Mouse (Mus musculus) CH12.LX (cell line): ENCODE data around the gene Myo1g. TPM values are rescaled to one million over a fixed set of nuclear protein-coding genes. Genes with fewer than 3 reads are reported as not detected.

Experiments
- DNase-seq: peaks from one replicate; pipeline ENCODE4 v3.0.0-alpha.2; 2013; ENCODE audit errors: extremely low read depth
- H3K27ac ChIP-seq: 2 replicates; pipeline ENCODE4 v1.5.1; 2012; ENCODE audit warnings: low read depth, mild to moderate bottlenecking, control low read depth, moderate library complexity; ENCODE audit not compliant: insufficient read depth
- H3K27me3 ChIP-seq: replicated peaks from 2 replicates; pipeline ENCODE3; 2012; ENCODE audit warnings: inconsistent platforms
- H3K36me3 ChIP-seq, 2 experiments: replicated peaks in 1 of 2; 2 replicates each; pipeline versions ENCODE3 to v1.6.1; 2012; ENCODE audit warnings: inconsistent platforms in 1 of 2, low read length in 1 of 2, mild to moderate bottlenecking in 1 of 2, mixed read lengths in 1 of 2, moderate library complexity in 1 of 2; ENCODE audit not compliant: control insufficient read depth in 1 of 2, insufficient read depth in 1 of 2
- H3K4me1 ChIP-seq, 2 experiments: 2 replicates each; pipeline ENCODE4 v1.6.1; 2012; ENCODE audit warnings: inconsistent platforms in 1 of 2, moderate library complexity in 1 of 2; ENCODE audit not compliant: insufficient read depth in 2 of 2, control insufficient read depth in 1 of 2
- H3K4me2 ChIP-seq: 2 replicates; pipeline ENCODE4 v1.6.1; 2012; ENCODE audit warnings: low read depth, mild to moderate bottlenecking, control low read depth; ENCODE audit not compliant: poor library complexity, insufficient read depth, severe bottlenecking
- H3K4me3 ChIP-seq, 3 experiments: fragments of 150-350 bp in 1 of 3; sonication (generic) in 1 of 3; replicated peaks in 1 of 3; 2 replicates each; pipeline versions ENCODE3 to v1.5.1; 2011 to 2012; ENCODE audit warnings: low read depth in 2 of 3, low read length in 2 of 3, mild to moderate bottlenecking in 2 of 3, moderate library complexity in 2 of 3, control low read depth in 1 of 3, improper control_type of control experiment in 1 of 3, inconsistent platforms in 1 of 3, mixed read lengths in 1 of 3; ENCODE audit not compliant: poor library complexity in 1 of 3
- H3K79me2 ChIP-seq: replicated peaks from 2 replicates; pipeline ENCODE4 v1.6.1; 2012; ENCODE audit warnings: mild to moderate bottlenecking, moderate library complexity; ENCODE audit not compliant: control insufficient read depth, poor library complexity, insufficient read depth, severe bottlenecking; ENCODE audit errors: extremely low read depth
- H3K9ac ChIP-seq: 2 replicates; pipeline ENCODE4 v1.6.1; 2012; ENCODE audit warnings: low read depth, mild to moderate bottlenecking, control low read depth, moderate library complexity; ENCODE audit not compliant: insufficient read depth
- H3K9me3 ChIP-seq: replicated peaks from 2 replicates; pipeline ENCODE3; 2012; ENCODE audit warnings: low read length, inconsistent platforms, mixed read lengths
- BHLHE40 ChIP-seq: IDR thresholded peaks from 2 replicates; pipeline ENCODE4 v1.6.1; 2011; ENCODE audit warnings: mild to moderate bottlenecking, low read depth, low read length, improper control_type of control experiment
- CHD1 ChIP-seq: IDR thresholded peaks from 2 replicates; pipeline ENCODE4 v1.6.1; 2012; ENCODE audit warnings: low read depth, low read length, improper control_type of control experiment, inconsistent platforms
- CHD2 ChIP-seq: IDR thresholded peaks from 2 replicates; pipeline ENCODE4 v1.6.1; 2011; ENCODE audit warnings: low read length, improper control_type of control experiment
- CTCF ChIP-seq, 2 experiments: IDR thresholded peaks in 1 of 2; conservative IDR thresholded peaks in 1 of 2; 2 replicates each; pipeline ENCODE4 v1.5.1; 2011 to 2012; ENCODE audit warnings: low read depth in 2 of 2, low read length in 2 of 2, improper control_type of control experiment in 1 of 2, inconsistent platforms in 1 of 2, mild to moderate bottlenecking in 1 of 2, moderate library complexity in 1 of 2
- E2F4 ChIP-seq: IDR thresholded peaks from 2 replicates; pipeline ENCODE4 v1.6.1; 2011; ENCODE audit warnings: low read depth, low read length, improper control_type of control experiment; ENCODE audit not compliant: insufficient replicate concordance
- ELF1 ChIP-seq: IDR thresholded peaks from 2 replicates; pipeline ENCODE4 v1.6.1; 2014; ENCODE audit warnings: low read depth, mild to moderate bottlenecking, inconsistent platforms, low read length, improper control_type of control experiment
- EP300 ChIP-seq: IDR thresholded peaks from 2 replicates; pipeline ENCODE4 v1.6.1; 2011; ENCODE audit warnings: low read length, improper control_type of control experiment
- ETS1 ChIP-seq: conservative IDR thresholded peaks from 2 replicates; pipeline ENCODE4 v1.6.1; 2012; ENCODE audit warnings: low read depth, mild to moderate bottlenecking, inconsistent platforms, low read length, improper control_type of control experiment, moderate library complexity
- GABPA ChIP-seq: IDR thresholded peaks from 2 replicates; pipeline ENCODE4 v1.6.1; 2012; ENCODE audit warnings: low read depth, low read length, improper control_type of control experiment, inconsistent platforms; ENCODE audit not compliant: insufficient replicate concordance
- HCFC1 ChIP-seq: IDR thresholded peaks from 2 replicates; pipeline ENCODE4 v1.6.1; 2012; ENCODE audit warnings: low read depth, mild to moderate bottlenecking, inconsistent platforms, low read length, improper control_type of control experiment
- IRF4 ChIP-seq: IDR thresholded peaks from 2 replicates; pipeline ENCODE4 v1.6.1; 2014; ENCODE audit warnings: low read depth, mild to moderate bottlenecking, inconsistent platforms, low read length, improper control_type of control experiment
- JUN ChIP-seq: IDR thresholded peaks from 2 replicates; pipeline ENCODE4 v1.6.1; 2011; ENCODE audit warnings: low read depth, mild to moderate bottlenecking, low read length, improper control_type of control experiment, moderate library complexity; ENCODE audit not compliant: insufficient read depth
- JUND ChIP-seq: conservative IDR thresholded peaks from 2 replicates; pipeline ENCODE4 v1.6.1; 2011; ENCODE audit warnings: low read depth, low read length, improper control_type of control experiment
- KAT2A ChIP-seq: IDR thresholded peaks from 2 replicates; pipeline ENCODE4 v1.6.1; 2012; ENCODE audit warnings: low read length, improper control_type of control experiment, inconsistent platforms; ENCODE audit not compliant: insufficient replicate concordance
- MAFK ChIP-seq: IDR thresholded peaks from 2 replicates; pipeline ENCODE4 v1.6.1; 2011; ENCODE audit warnings: low read length, improper control_type of control experiment; ENCODE audit not compliant: insufficient replicate concordance
- MAX ChIP-seq: IDR thresholded peaks from 2 replicates; pipeline ENCODE4 v1.6.1; 2011; ENCODE audit warnings: low read length, improper control_type of control experiment
- MAZ ChIP-seq: IDR thresholded peaks from 2 replicates; pipeline ENCODE4 v1.6.1; 2012; ENCODE audit warnings: low read depth, mild to moderate bottlenecking, inconsistent platforms, low read length, improper control_type of control experiment, moderate library complexity
- MEF2A ChIP-seq: IDR thresholded peaks from 2 replicates; pipeline ENCODE4 v1.6.1; 2014; ENCODE audit warnings: low read depth, mild to moderate bottlenecking, inconsistent platforms, low read length, improper control_type of control experiment, borderline replicate concordance
- MXI1 ChIP-seq: IDR thresholded peaks from 2 replicates; pipeline ENCODE4 v1.6.1; 2011; ENCODE audit warnings: mild to moderate bottlenecking, low read depth, low read length, improper control_type of control experiment
- MYC ChIP-seq: IDR thresholded peaks from 2 replicates; pipeline ENCODE4 v1.6.1; 2011; ENCODE audit warnings: low read depth, mild to moderate bottlenecking, improper control_type of control experiment, low read length
- NELFE ChIP-seq: IDR thresholded peaks from 2 replicates; pipeline ENCODE4 v1.6.1; 2011; ENCODE audit warnings: low read depth, low read length, improper control_type of control experiment
- NRF1 ChIP-seq: IDR thresholded peaks from 2 replicates; pipeline ENCODE4 v1.6.1; 2014; ENCODE audit warnings: low read depth, mild to moderate bottlenecking, inconsistent platforms, low read length, improper control_type of control experiment, moderate library complexity
- PAX5 ChIP-seq: IDR thresholded peaks from 2 replicates; pipeline ENCODE4 v1.6.1; 2012; ENCODE audit warnings: low read length, inconsistent platforms, mixed read lengths
- POLR2A ChIP-seq: IDR thresholded peaks from 2 replicates; pipeline ENCODE4 v1.6.1; 2011; ENCODE audit warnings: low read depth, mild to moderate bottlenecking, improper control_type of control experiment, low read length
- POLR2AphosphoS2 ChIP-seq: IDR thresholded peaks from 2 replicates; pipeline ENCODE4 v1.6.1; 2011; ENCODE audit warnings: low read depth, low read length, improper control_type of control experiment
- RAD21 ChIP-seq: IDR thresholded peaks from 2 replicates; pipeline ENCODE4 v1.6.1; 2011; ENCODE audit warnings: low read depth, mild to moderate bottlenecking, low read length, improper control_type of control experiment, moderate library complexity
- RCOR1 ChIP-seq: conservative IDR thresholded peaks from 2 replicates; pipeline ENCODE4 v1.6.1; 2012; ENCODE audit warnings: low read depth, mild to moderate bottlenecking, inconsistent platforms, low read length, improper control_type of control experiment
- SIN3A ChIP-seq: IDR thresholded peaks from 2 replicates; pipeline ENCODE4 v1.6.1; 2012; ENCODE audit warnings: low read length, improper control_type of control experiment, inconsistent platforms
- SMC3 ChIP-seq: IDR thresholded peaks from 2 replicates; pipeline ENCODE4 v1.6.1; 2011; ENCODE audit warnings: low read depth, low read length, improper control_type of control experiment
- TBP ChIP-seq: conservative IDR thresholded peaks from 2 replicates; pipeline ENCODE4 v1.6.1; 2011; ENCODE audit warnings: low read depth, low read length, improper control_type of control experiment
- TCF12 ChIP-seq: IDR thresholded peaks from 2 replicates; pipeline ENCODE4 v1.6.1; 2014; ENCODE audit warnings: low read depth, mild to moderate bottlenecking, inconsistent platforms, low read length, improper control_type of control experiment
- UBTF ChIP-seq: IDR thresholded peaks from 2 replicates; pipeline ENCODE4 v1.6.1; 2012; ENCODE audit warnings: low read depth, mild to moderate bottlenecking, inconsistent platforms, low read length, improper control_type of control experiment, moderate library complexity
- USF1 ChIP-seq: IDR thresholded peaks from 2 replicates; pipeline ENCODE4 v1.6.1; 2014; ENCODE audit warnings: low read depth, mild to moderate bottlenecking, inconsistent platforms, low read length, improper control_type of control experiment
- USF2 ChIP-seq: conservative IDR thresholded peaks from 2 replicates; pipeline ENCODE4 v1.6.1; 2011; ENCODE audit warnings: low read depth, low read length, improper control_type of control experiment
- ZC3H11A ChIP-seq: IDR thresholded peaks from 2 replicates; pipeline ENCODE4 v1.6.1; 2012; ENCODE audit warnings: low read depth, mild to moderate bottlenecking, inconsistent platforms, low read length, improper control_type of control experiment
- ZKSCAN1 ChIP-seq: IDR thresholded peaks from 2 replicates; pipeline ENCODE4 v1.6.1; 2012; ENCODE audit warnings: low read depth, inconsistent platforms, low read length, improper control_type of control experiment, borderline replicate concordance
- ZMIZ1 ChIP-seq: IDR thresholded peaks from 2 replicates; pipeline ENCODE4 v1.6.1; 2012; ENCODE audit warnings: low read depth, mild to moderate bottlenecking, inconsistent platforms, low read length, improper control_type of control experiment
- ZNF384 ChIP-seq: IDR thresholded peaks from 2 replicates; pipeline ENCODE4 v1.6.1; 2012; ENCODE audit warnings: low read depth, low read length, improper control_type of control experiment, inconsistent platforms
- dilution Hi-C: fragments of 300-500 bp; cut with MboI; formaldehyde crosslinking; loops from 2 replicates; pipeline ENCODE4 v1.14.3; 2020; ENCODE audit warnings: low sequenced_read_pairs; ENCODE audit not compliant: extremely low pct_unique_long_range_greater_than_20kb, extremely low pct_ligation_motif_present
- in situ Hi-C: fragments of 300-500 bp; cut with MboI; formaldehyde crosslinking; loops from 3 replicates; pipeline ENCODE4 v1.14.3; 2019; ENCODE audit warnings: low sequenced_read_pairs, low pct_ligation_motif_present, low pct_unique_long_range_greater_than_20kb, mixed read lengths
- polyA plus RNA-seq: library from polyadenylated mRNA; unstranded; fragments of >175 nt; gene quantifications from 2 replicates; pipeline ENCODE4 v1.2.1, GENCODE M21; 2012; ENCODE audit warnings: low read depth; ENCODE audit not compliant: insufficient read length
- total RNA-seq, 2 experiments: library from RNA; depleted of rRNA; stranded (reverse); fragments of 300-350 nt in 1 of 2; fragments of >200 nt in 1 of 2; gene quantifications; 2 replicates each; pipeline ENCODE4 v1.2.3; 2012 to 2014

The Myo1g gene
- total and polyA plus RNA-seq, 3 experiments, result 268 to 335 (median 284) TPM

DNA sequence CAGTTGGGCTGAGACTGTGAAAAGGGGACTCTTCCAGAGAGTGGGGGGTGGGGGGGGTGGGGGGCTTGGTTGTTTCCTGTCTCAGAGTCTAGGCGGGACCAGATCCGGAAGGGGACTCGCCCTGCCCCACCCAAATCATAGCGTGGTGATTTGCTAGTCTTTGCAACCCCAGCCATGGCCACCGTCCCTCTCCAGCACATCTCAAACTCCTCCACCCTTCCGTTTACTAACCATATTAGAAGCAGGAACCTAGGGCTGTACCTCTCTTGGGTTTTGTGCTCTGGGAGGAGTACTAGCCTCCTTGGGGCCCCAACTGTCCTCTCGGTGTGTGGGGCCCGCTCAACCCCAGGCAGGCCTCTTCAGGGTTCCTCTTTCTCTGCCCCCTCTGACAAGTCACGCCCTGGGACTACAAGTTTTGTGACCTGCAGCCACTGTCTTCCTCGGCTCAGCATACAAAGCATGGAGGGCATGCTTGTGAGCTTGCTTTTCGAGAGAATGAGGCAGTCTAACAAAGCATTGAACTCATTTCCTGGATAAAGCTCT, 1.2 kb downstream of the Myo1g start:
- dilution Hi-C loops, result no loop called here
- H3K27ac ChIP-seq, result peak overlapping the region; percentile 69
- DNase-seq, result peak; percentile 67

DNA sequence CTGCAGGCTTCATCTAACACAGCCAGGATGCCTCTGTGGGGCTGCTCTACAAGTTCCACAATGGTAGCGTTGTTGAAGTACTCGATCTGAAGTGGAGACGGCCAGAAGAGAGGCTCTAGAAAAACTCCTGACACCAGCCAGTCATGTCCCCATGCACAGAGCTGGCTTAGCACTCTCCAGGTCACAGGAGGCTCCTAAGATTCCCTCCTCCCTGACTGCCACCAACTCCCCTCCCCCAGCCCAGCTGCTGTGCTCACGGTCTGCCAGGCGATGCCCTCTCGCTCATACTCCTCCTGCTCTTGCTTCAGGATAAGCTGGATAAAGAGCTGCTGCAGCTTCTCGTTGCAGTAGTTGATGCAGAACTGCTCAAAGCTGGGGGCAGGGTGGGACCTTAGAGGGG, 5.9 kb downstream of the Myo1g start:
- dilution Hi-C loops, result no loop called here

More for the DNA sequence above, 1.2 kb downstream of the Myo1g start:
- in situ Hi-C loops, result no loop called here
- Histone ChIP-seq H3K9me3 (peaks cover 2% of the 10 kb centered on the region), H3K9ac (peak overlapping the region; percentile 77), H3K36me3 (peaks cover 48 to 54% of the 10 kb centered on the region in 2 experiments), H3K4me3 (peak overlapping the region; percentile 69 to 98 (median 82)), H3K79me2 (peaks cover 49% of the 10 kb centered on the region), H3K4me2 (peak overlapping the region; percentile 27), H3K4me1 (peaks cover 24 to 69% of the 10 kb centered on the region in 2 experiments), H3K27me3 (no peaks in the 10 kb centered on the region)
- no peak for TF ChIP-seq UBTF
- TF ChIP-seq ETS1, result no peak
- 0 out of 2 replicates have a peak, but pooled peaks have one; percentile 10 for TF ChIP-seq MEF2A
- TF ChIP-seq RCOR1, result no peak
- no peak for TF ChIP-seq E2F4
- TF ChIP-seq MXI1, result peak; percentile 81
- TF ChIP-seq PAX5, result no peak
- TF ChIP-seq HCFC1, result peak; percentile 52; the same call in 1 of the 2 replicates
- 0 out of 2 replicates have a peak, but pooled peaks have one; percentile 41 for TF ChIP-seq BHLHE40
- no peak for TF ChIP-seq ZNF384
- TF ChIP-seq TBP, result peak; percentile 66; the same call in 1 of the 2 replicates
- TF ChIP-seq NELFE, result peak; percentile 65; the same call in 1 of the 2 replicates
- TF ChIP-seq IRF4, result no peak; the same call in 1 of the 2 replicates
- TF ChIP-seq JUND, result no peak
- TF ChIP-seq MAZ, result peak; percentile 77; the same call in 1 of the 2 replicates
- TF ChIP-seq ZKSCAN1, result no peak
- TF ChIP-seq MAFK, result no peak
- no peak for TF ChIP-seq CTCF (conservative IDR thresholded peaks at IDR 0.05 in 1 of 2, IDR thresholded peaks at IDR 0.05 in 1 of 2; ENCODE audit: low read depth in 2 of 2, low read length in 2 of 2)
- peak; percentile 58; the same call in 1 of the 2 replicates for TF ChIP-seq CHD1
- TF ChIP-seq RAD21, result no peak
- TF ChIP-seq NRF1, result no peak
- TF ChIP-seq POLR2A, result peak; percentile 76
- TF ChIP-seq MYC, result peak; percentile 79
- peak; percentile 89; the same call in 1 of the 2 replicates for TF ChIP-seq SIN3A
- no peak for TF ChIP-seq KAT2A
- TF ChIP-seq MAX, result no peak; the same call in none of the 2 replicates
- no peak; the same call in 1 of the 2 replicates for TF ChIP-seq POLR2AphosphoS2
- TF ChIP-seq ZC3H11A, result no peak
- peak; percentile 37; the same call in 1 of the 2 replicates for TF ChIP-seq CHD2
- TF ChIP-seq USF1, result no peak
- TF ChIP-seq ELF1, result peak; percentile 71
- TF ChIP-seq USF2, result no peak
- TF ChIP-seq TCF12, result peak; percentile 75
- TF ChIP-seq SMC3, result no peak
- no peak for TF ChIP-seq JUN
- no peak for TF ChIP-seq GABPA
- TF ChIP-seq EP300, result no peak
- peak; percentile 88 for TF ChIP-seq ZMIZ1

More for the DNA sequence above, 5.9 kb downstream of the Myo1g start:
- 0 out of 2 replicates have a peak overlapping the region, but pooled peaks have one; percentile 10 for H3K27ac ChIP-seq
- in situ Hi-C loops, result no loop called here
- no peak for DNase-seq
- H3K4me2 ChIP-seq, result no peak overlapping the region
- no peaks in the 10 kb centered on the region for H3K9me3 ChIP-seq
- TF ChIP-seq IRF4 (no peak), MYC (no peak), TBP (no peak), POLR2AphosphoS2 (peak; percentile 64; the same call in 1 of the 2 replicates), ZKSCAN1 (no peak), ETS1 (no peak), USF2 (no peak), ELF1 (no peak), RCOR1 (no peak), KAT2A (no peak), MXI1 (no peak), CHD2 (0 out of 2 replicates have a peak, but pooled peaks have one; percentile 18), UBTF (no peak)
- no peaks in the 10 kb centered on the region for H3K27me3 ChIP-seq
- no peak overlapping the region for H3K4me3 ChIP-seq
- H3K36me3 ChIP-seq, result peaks cover 88 to 94% of the 10 kb centered on the region in 2 experiments
- peaks cover 40% of the 10 kb centered on the region for H3K79me2 ChIP-seq
- H3K4me1 ChIP-seq, result peaks cover 12 to 47% of the 10 kb centered on the region in 2 experiments
- no peak overlapping the region for H3K9ac ChIP-seq
